Mouse (Mus musculus): ENCODE results near the gene Slc3a1.
A peak's percentile ranks its signal among the peaks of the same experiment; 100 is the strongest.

The Slc3a1 gene

GRCm38 (mm10) chr17:85028093-85028739, at the start of gene Slc3a1:
Slc3a1 (plus strand) TSS chr17:85028376.
- no peak for DNase-seq

- DNase-seq, result no peak
Measured at GRCm38 (mm10) chr17:84981721-84982120, 46.5 kb upstream of the Slc3a1 start.

- no peak for DNase-seq
Measured at GRCm38 (mm10) chr17:84982735-84983134, 45.4 kb upstream of the Slc3a1 start.

GRCm38 (mm10) chr17:84986368-84986767, 41.8 kb upstream of the Slc3a1 start:
- DNase-seq, result no peak

- no peak for DNase-seq
Measured at GRCm38 (mm10) chr17:84987834-84988410, 40.3 kb upstream of the Slc3a1 start.

- no peak for DNase-seq
Measured at GRCm38 (mm10) chr17:84988514-84988913, 39.7 kb upstream of the Slc3a1 start.

- no peak for DNase-seq
Measured at GRCm38 (mm10) chr17:84995844-84996243, 32.3 kb upstream of the Slc3a1 start.

GRCm38 (mm10) chr17:84997639-84998038, 30.5 kb upstream of the Slc3a1 start:
- no peak for DNase-seq

- DNase-seq, result peak; percentile 10
Measured at GRCm38 (mm10) chr17:84999636-85000035, 28.5 kb upstream of the Slc3a1 start.

GRCm38 (mm10) chr17:85013485-85013884, 14.7 kb upstream of the Slc3a1 start:
- DNase-seq, result no peak

- DNase-seq, result no peak
Measured at GRCm38 (mm10) chr17:85014632-85015031, 13.5 kb upstream of the Slc3a1 start.

GRCm38 (mm10) chr17:85018344-85018743, 9.8 kb upstream of the Slc3a1 start:
- DNase-seq, result no peak

- peak; percentile 12 for DNase-seq
Measured at GRCm38 (mm10) chr17:85018794-85019193, 9.4 kb upstream of the Slc3a1 start.

- DNase-seq, result no peak
Measured at GRCm38 (mm10) chr17:85020343-85020742, 7.8 kb upstream of the Slc3a1 start.

- DNase-seq, result peak; percentile 52
Measured at GRCm38 (mm10) chr17:85023247-85024167, 4.7 kb upstream of the Slc3a1 start.

- no peak for DNase-seq
Measured at GRCm38 (mm10) chr17:85024237-85024636, 3.9 kb upstream of the Slc3a1 start.

- DNase-seq, result no peak
Measured at GRCm38 (mm10) chr17:85025151-85025550, 3.0 kb upstream of the Slc3a1 start.

GRCm38 (mm10) chr17:85026436-85026835, 1.7 kb upstream of the Slc3a1 start:
- no peak for DNase-seq

GRCm38 (mm10) chr17:85027247-85027646, 929 bp upstream of the Slc3a1 start:
- DNase-seq, result no peak

- DNase-seq, result no peak
Measured at GRCm38 (mm10) chr17:85028797-85029196, 621 bp downstream of the Slc3a1 start.

- no peak for DNase-seq
Measured at GRCm38 (mm10) chr17:85030651-85031050, 2.5 kb downstream of the Slc3a1 start.

- no peak for DNase-seq
Measured at GRCm38 (mm10) chr17:85033087-85033486, 4.9 kb downstream of the Slc3a1 start.

- DNase-seq, result peak; percentile 22
Measured at GRCm38 (mm10) chr17:85034068-85034467, 5.9 kb downstream of the Slc3a1 start.

- no peak for DNase-seq
Measured at GRCm38 (mm10) chr17:85037855-85038254, 9.7 kb downstream of the Slc3a1 start.
